Mouse (Mus musculus) urinary bladder, postnatal 4 days (tissue): Measurements from ENCODE around the gene Ttyh1.
"Not testable (repeated sequence)": the region's sequence is repeated elsewhere in the genome, so short reads cannot be mapped to it uniquely, and the experiment has no call there.

ENCODE experiments used
- DNase-seq, 2 experiments: peaks; one replicate each; pipeline ENCODE4 v3.0.0; 2021 to 2022; ENCODE audit warnings: low spot score in 2 of 2

Gene Ttyh1

GRCm38 (mm10) chr7:4143506-4143905 is 24.3 kb downstream of the Ttyh1 start:
- DNase-seq: peak in 1 of 2 experiments; percentile 59

GRCm38 (mm10) chr7:4144046-4144445 is 24.8 kb downstream of the Ttyh1 start:
- no peak for DNase-seq

- no peak for DNase-seq
Measured at GRCm38 (mm10) chr7:4144766-4145551, 25.8 kb downstream of the Ttyh1 start.

- DNase-seq: no peak
Measured at GRCm38 (mm10) chr7:4145552-4146190, 26.5 kb downstream of the Ttyh1 start.

- no peak for DNase-seq
Measured at GRCm38 (mm10) chr7:4146241-4147180, 27.3 kb downstream of the Ttyh1 start.

GRCm38 (mm10) chr7:4147371-4147770 is 28.2 kb downstream of the Ttyh1 start:
- DNase-seq: no peak

- no peak for DNase-seq
Measured at GRCm38 (mm10) chr7:4147836-4148235, 28.6 kb downstream of the Ttyh1 start.

GRCm38 (mm10) chr7:4148341-4149208 is 29.4 kb downstream of the Ttyh1 start:
- no peak for DNase-seq

GRCm38 (mm10) chr7:4149209-4150054 is 30.2 kb downstream of the Ttyh1 start:
- DNase-seq: peak; percentile 70 to 73

- DNase-seq: peak in 1 of 2 experiments; percentile 55
Measured at GRCm38 (mm10) chr7:4150059-4150541, 30.9 kb downstream of the Ttyh1 start, which contains the start of gene Leng9. Gene Leng9, minus strand, starts transcription at chr7:4150374.

GRCm38 (mm10) chr7:4150811-4151221 is 31.6 kb downstream of the Ttyh1 start:
- DNase-seq: peak in 1 of 2 experiments; percentile 49

- DNase-seq: peak in 1 of 2 experiments; percentile 59
Measured at GRCm38 (mm10) chr7:4151241-4151640, 32.0 kb downstream of the Ttyh1 start.

GRCm38 (mm10) chr7:4154356-4154755 is 35.1 kb downstream of the Ttyh1 start:
- DNase-seq: no peak

- DNase-seq: no peak
Measured at GRCm38 (mm10) chr7:4154976-4155375, 35.8 kb downstream of the Ttyh1 start.

- not testable (repeated sequence) for DNase-seq
Measured at GRCm38 (mm10) chr7:4161596-4161995, 42.4 kb downstream of the Ttyh1 start.

- no peak for DNase-seq
Measured at GRCm38 (mm10) chr7:4163571-4164072, 44.4 kb downstream of the Ttyh1 start.

GRCm38 (mm10) chr7:4164090-4164910 is 45.1 kb downstream of the Ttyh1 start, which contains the start of gene Cdc42ep5:
Gene Cdc42ep5, minus strand, starts transcription at chr7:4164860.
- peak; percentile 69 to 79 for DNase-seq

GRCm38 (mm10) chr7:4165286-4165685 is 46.1 kb downstream of the Ttyh1 start:
- no peak for DNase-seq

- no peak for DNase-seq
Measured at GRCm38 (mm10) chr7:4167098-4167497, 47.9 kb downstream of the Ttyh1 start.
